Mouse (Mus musculus): ENCODE measurements around the gene 1110051M20Rik. TPM values are rescaled to one million over a fixed set of nuclear protein-coding genes. Genes with fewer than 3 reads are reported as not detected.

The 1110051M20Rik gene
- total and polyA plus RNA-seq, 3 experiments, result 0.05 to 0.76 TPM; not detected in 1

GRCm38 (mm10) chr2:91399727-91400126, 44.8 kb downstream of the 1110051M20Rik start:
- Histone ChIP-seq H3K9me3 (replicated peaks) (no peaks in the 10 kb centered on the region), H3K36me3 (replicated peaks) (no peaks in the 10 kb centered on the region), H3K4me3 (ENCODE audit: low read depth, low read length) (no peak overlapping the region), H3K4me1 (ENCODE audit: insufficient read depth, low read depth, low read length) (peaks cover 6% of the 10 kb centered on the region; the same call in 1 of the 2 replicates), H3K27me3 (ENCODE audit: insufficient read depth, low read length) (peaks cover 5% of the 10 kb centered on the region)
- no peak for TF ChIP-seq POLR2AphosphoS5 (IDR thresholded peaks at IDR 0.05; ENCODE audit: insufficient replicate concordance, low read depth, low read length)
- TF ChIP-seq CTCF (IDR thresholded peaks at IDR 0.05; ENCODE audit: low read depth, low read length), result no peak
- no peak for TF ChIP-seq TAL1 (conservative IDR thresholded peaks at IDR 0.05; ENCODE audit: low read depth, low read length)
- no peak for TF ChIP-seq GATA1 (IDR thresholded peaks at IDR 0.05; ENCODE audit: borderline replicate concordance, low read length)
- no peak for TF ChIP-seq GATA2 (IDR thresholded peaks at IDR 0.05; ENCODE audit: borderline replicate concordance, low read depth, low read length)
- ATAC-seq (ENCODE audit: extremely low read depth, insufficient number of reproducible peaks, low FRiP score, poor library complexity, severe bottlenecking) (no peak), DNase-seq (ENCODE audit: low spot score) (no peak)

DNA sequence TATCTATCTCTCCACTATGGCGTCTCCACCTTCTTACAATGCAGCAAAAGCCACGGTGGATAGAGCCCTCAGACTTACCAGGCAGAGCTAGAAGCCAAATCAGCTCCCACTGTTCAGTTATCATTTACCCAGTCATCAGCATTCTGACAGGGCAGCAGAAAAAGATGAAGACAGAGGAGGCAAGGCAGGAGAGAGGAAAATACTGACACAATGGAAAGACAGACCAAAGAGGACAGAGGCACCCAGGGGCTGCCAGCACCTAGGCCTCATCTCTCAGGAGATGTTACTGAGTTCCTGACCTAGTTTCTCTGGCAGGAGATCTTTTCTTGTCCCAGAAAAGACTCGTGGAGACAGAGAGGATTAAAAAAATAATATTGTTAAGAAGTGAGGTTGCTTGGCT, 45.3 kb downstream of the 1110051M20Rik start:
- Histone ChIP-seq H3K36me3 (replicated peaks) (no peaks in the 10 kb centered on the region), H3K4me1 (ENCODE audit: insufficient read depth, low read depth, low read length) (peaks cover 6% of the 10 kb centered on the region; the same call in 1 of the 2 replicates), H3K9me3 (replicated peaks) (no peaks in the 10 kb centered on the region), H3K27me3 (ENCODE audit: insufficient read depth, low read length) (peaks cover 5% of the 10 kb centered on the region), H3K4me3 (ENCODE audit: low read depth, low read length) (no peak overlapping the region)
- DNase-seq (ENCODE audit: low spot score), result no peak
- no peak for ATAC-seq (ENCODE audit: extremely low read depth, insufficient number of reproducible peaks, low FRiP score, poor library complexity, severe bottlenecking)
- no peak for TF ChIP-seq GATA2 (IDR thresholded peaks at IDR 0.05; ENCODE audit: borderline replicate concordance, low read depth, low read length)
- no peak for TF ChIP-seq TAL1 (conservative IDR thresholded peaks at IDR 0.05; ENCODE audit: low read depth, low read length)
- TF ChIP-seq GATA1 (IDR thresholded peaks at IDR 0.05; ENCODE audit: borderline replicate concordance, low read length), result no peak
- no peak for TF ChIP-seq POLR2AphosphoS5 (IDR thresholded peaks at IDR 0.05; ENCODE audit: insufficient replicate concordance, low read depth, low read length)

- ATAC-seq (ENCODE audit: extremely low read depth, insufficient number of reproducible peaks, low FRiP score, poor library complexity, severe bottlenecking) (no peak), DNase-seq (ENCODE audit: low spot score) (no peak)
- TF ChIP-seq POLR2AphosphoS5 (IDR thresholded peaks at IDR 0.05; ENCODE audit: insufficient replicate concordance, low read depth, low read length) (no peak), TAL1 (conservative IDR thresholded peaks at IDR 0.05; ENCODE audit: low read depth, low read length) (no peak), CTCF (IDR thresholded peaks at IDR 0.05; ENCODE audit: low read depth, low read length) (no peak), GATA1 (IDR thresholded peaks at IDR 0.05; ENCODE audit: borderline replicate concordance, low read length) (no peak), GATA2 (IDR thresholded peaks at IDR 0.05; ENCODE audit: borderline replicate concordance, low read depth, low read length) (no peak)
- H3K4me1 ChIP-seq (ENCODE audit: insufficient read depth, low read depth, low read length), result peaks cover 13% of the 10 kb centered on the region; the same call in 1 of the 2 replicates
- no peak overlapping the region for H3K4me3 ChIP-seq (ENCODE audit: low read depth, low read length)
- no peaks in the 10 kb centered on the region for H3K9me3 ChIP-seq (replicated peaks)
- H3K27me3 ChIP-seq (ENCODE audit: insufficient read depth, low read length), result peaks cover 5% of the 10 kb centered on the region
- no peaks in the 10 kb centered on the region for H3K36me3 ChIP-seq (replicated peaks)
These were observed 50.4 kb downstream of the 1110051M20Rik start for GRCm38 (mm10) chr2:91394078-91394477.

DNA sequence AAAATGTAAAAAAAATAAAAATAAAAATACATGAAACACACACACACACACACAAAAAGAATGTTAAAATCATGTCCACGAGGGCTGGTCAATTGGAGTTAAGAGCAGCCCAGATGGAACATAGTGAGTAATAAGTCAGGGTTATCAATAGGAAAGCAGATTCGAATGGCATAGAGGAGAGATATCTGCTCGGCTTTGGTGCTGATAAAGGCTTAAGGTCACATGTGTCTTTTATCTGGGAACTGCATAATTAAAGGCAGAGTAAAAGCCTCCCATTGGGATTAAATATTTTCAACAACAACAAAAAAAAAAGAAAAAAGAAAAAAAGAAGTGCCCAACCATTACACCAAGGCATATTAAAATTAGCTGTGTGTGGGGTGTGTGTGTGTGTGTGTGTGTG, 55.8 kb downstream of the 1110051M20Rik start:
- no peaks in the 10 kb centered on the region for H3K9me3 ChIP-seq (replicated peaks)
- no peak for DNase-seq (ENCODE audit: low spot score)
- H3K27me3 ChIP-seq (ENCODE audit: insufficient read depth, low read length), result peaks cover 2% of the 10 kb centered on the region; the same call in 1 of the 2 replicates
- no peak overlapping the region for H3K4me3 ChIP-seq (ENCODE audit: low read depth, low read length)
- no peaks in the 10 kb centered on the region for H3K36me3 ChIP-seq (replicated peaks)
- TF ChIP-seq TAL1 (conservative IDR thresholded peaks at IDR 0.05; ENCODE audit: low read depth, low read length) (0 out of 2 replicates have a peak, but pooled peaks have one; percentile 28), CTCF (IDR thresholded peaks at IDR 0.05; ENCODE audit: low read depth, low read length) (no peak)
- H3K4me1 ChIP-seq (ENCODE audit: insufficient read depth, low read depth, low read length), result peaks cover 13% of the 10 kb centered on the region
- ATAC-seq (ENCODE audit: extremely low read depth, insufficient number of reproducible peaks, low FRiP score, poor library complexity, severe bottlenecking), result peak; percentile 88

DNA sequence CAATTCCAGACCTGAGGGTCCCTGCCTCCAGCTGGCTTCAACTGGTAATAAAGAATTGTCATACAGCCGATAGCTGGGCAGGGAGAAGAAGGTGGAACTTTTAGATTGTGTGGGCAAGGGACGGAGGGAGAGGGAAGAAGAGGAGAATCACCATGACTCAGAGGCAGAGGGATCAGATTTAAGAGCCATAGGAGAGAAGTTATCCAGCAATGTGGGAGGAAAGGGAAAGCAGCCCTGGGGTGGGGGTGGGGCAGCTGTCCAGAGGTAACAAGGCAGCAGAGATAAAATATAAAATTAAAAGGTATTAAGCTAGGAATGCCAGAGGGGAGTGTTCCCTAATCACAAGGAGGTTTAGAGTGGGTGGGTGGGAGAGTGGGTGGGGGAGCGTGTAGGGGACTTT, 56.2 kb downstream of the 1110051M20Rik start:
- H3K9me3 ChIP-seq (replicated peaks), result no peaks in the 10 kb centered on the region
- no peak overlapping the region for H3K4me3 ChIP-seq (ENCODE audit: low read depth, low read length)
- ATAC-seq (ENCODE audit: extremely low read depth, insufficient number of reproducible peaks, low FRiP score, poor library complexity, severe bottlenecking) (no peak), DNase-seq (ENCODE audit: low spot score) (no peak)
- H3K4me1 ChIP-seq (ENCODE audit: insufficient read depth, low read depth, low read length), result peaks cover 13% of the 10 kb centered on the region
- peaks cover 4% of the 10 kb centered on the region; the same call in 1 of the 2 replicates for H3K27me3 ChIP-seq (ENCODE audit: insufficient read depth, low read length)
- TF ChIP-seq POLR2AphosphoS5 (IDR thresholded peaks at IDR 0.05; ENCODE audit: insufficient replicate concordance, low read depth, low read length) (no peak), CTCF (IDR thresholded peaks at IDR 0.05; ENCODE audit: low read depth, low read length) (no peak), GATA2 (IDR thresholded peaks at IDR 0.05; ENCODE audit: borderline replicate concordance, low read depth, low read length) (no peak), GATA1 (IDR thresholded peaks at IDR 0.05; ENCODE audit: borderline replicate concordance, low read length) (no peak), TAL1 (conservative IDR thresholded peaks at IDR 0.05; ENCODE audit: low read depth, low read length) (no peak)
- no peaks in the 10 kb centered on the region for H3K36me3 ChIP-seq (replicated peaks)

DNA sequence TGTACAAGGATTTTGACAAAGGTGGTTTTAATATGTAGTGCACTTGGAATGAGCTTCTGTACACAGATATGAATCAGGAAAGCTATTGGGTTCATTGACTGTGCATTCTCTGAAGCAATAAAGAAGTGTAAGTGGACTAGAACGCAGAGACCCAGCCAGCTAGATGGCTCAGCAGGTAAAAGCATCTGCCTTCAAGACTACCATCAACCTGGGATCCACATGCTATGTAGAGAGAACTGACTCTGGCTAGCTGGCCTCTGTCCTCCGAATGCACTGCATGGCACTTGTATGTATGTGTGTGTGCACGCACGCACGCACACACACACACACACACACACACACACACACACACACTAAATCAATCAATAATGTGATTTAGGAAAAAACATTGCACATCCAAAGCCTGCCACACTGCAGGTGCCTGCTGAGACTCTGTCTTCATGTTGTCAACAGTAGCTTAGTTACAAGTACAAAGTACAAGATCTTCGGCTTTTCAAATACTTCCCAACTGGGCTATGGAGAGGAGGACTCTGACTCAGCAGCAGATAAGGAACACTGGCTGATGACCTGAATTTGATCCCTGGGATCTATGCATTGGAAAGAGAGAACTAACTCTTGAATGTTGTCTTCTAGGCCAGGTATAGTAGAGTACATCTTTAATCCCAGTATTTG, 57.1 kb downstream of the 1110051M20Rik start:
- no peaks in the 10 kb centered on the region for H3K9me3 ChIP-seq (replicated peaks)
- no peak for TF ChIP-seq POLR2AphosphoS5 (IDR thresholded peaks at IDR 0.05; ENCODE audit: insufficient replicate concordance, low read depth, low read length)
- TF ChIP-seq TAL1 (conservative IDR thresholded peaks at IDR 0.05; ENCODE audit: low read depth, low read length), result no peak
- no peak for TF ChIP-seq GATA1 (IDR thresholded peaks at IDR 0.05; ENCODE audit: borderline replicate concordance, low read length)
- TF ChIP-seq GATA2 (IDR thresholded peaks at IDR 0.05; ENCODE audit: borderline replicate concordance, low read depth, low read length), result no peak
- TF ChIP-seq CTCF (IDR thresholded peaks at IDR 0.05; ENCODE audit: low read depth, low read length), result no peak
- ATAC-seq (ENCODE audit: extremely low read depth, insufficient number of reproducible peaks, low FRiP score, poor library complexity, severe bottlenecking) (no peak), DNase-seq (ENCODE audit: low spot score) (no peak)
- no peaks in the 10 kb centered on the region for H3K36me3 ChIP-seq (replicated peaks)
- H3K4me3 ChIP-seq (ENCODE audit: low read depth, low read length), result no peak overlapping the region
- H3K27me3 ChIP-seq (ENCODE audit: insufficient read depth, low read length), result peaks cover 5% of the 10 kb centered on the region; the same call in 1 of the 2 replicates
- peaks cover 13% of the 10 kb centered on the region for H3K4me1 ChIP-seq (ENCODE audit: insufficient read depth, low read depth, low read length)
